Mouse (Mus musculus): ENCODE data around the gene Ints1. TPM values are rescaled to one million over a fixed set of nuclear protein-coding genes. Genes with fewer than 3 reads are reported as not detected.
A peak's percentile ranks its signal among the peaks of the same experiment; 100 is the strongest.

The Ints1 gene
- polyA plus RNA-seq, 1 experiment, result 46.4 TPM

- peak overlapping the region; percentile 83 for H3K4me3 ChIP-seq
- TF ChIP-seq REST (IDR thresholded peaks at IDR 0.05; ENCODE audit: insufficient read depth, insufficient read length) (no peak), MYOD1 (IDR thresholded peaks at IDR 0.05; ENCODE audit: control insufficient read depth in 1 of 3, insufficient read length in 2 of 3, low read depth in 2 of 3) (no peak), TCF3 (IDR thresholded peaks at IDR 0.05; ENCODE audit: insufficient read length, low read depth) (no peak), POLR2AphosphoS2 (IDR thresholded peaks at IDR 0.05; ENCODE audit: insufficient read length, low read depth) (no peak), POLR2A (IDR thresholded peaks at IDR 0.05; ENCODE audit: insufficient read length, low read depth) (no peak), MYOG (IDR thresholded peaks at IDR 0.05; ENCODE audit: control insufficient read depth in 1 of 3, insufficient read depth in 1 of 3, insufficient read length in 2 of 3, low read depth in 2 of 3) (no peak), SRF (IDR thresholded peaks at IDR 0.05; ENCODE audit: control insufficient read depth, insufficient read length, low read depth) (no peak), MAX (IDR thresholded peaks at IDR 0.05; ENCODE audit: low read depth) (no peak), CEBPB (IDR thresholded peaks at IDR 0.05; ENCODE audit: insufficient read depth, poor library complexity, severe bottlenecking) (no peak), TCF12 (IDR thresholded peaks at IDR 0.05; ENCODE audit: insufficient read depth, poor library complexity, severe bottlenecking) (no peak), E2F4 (IDR thresholded peaks at IDR 0.05; ENCODE audit: insufficient read depth) (no peak), USF1 (IDR thresholded peaks at IDR 0.05; ENCODE audit: low read depth) (no peak)
- peak overlapping the region; percentile 100 for H3K4me2 ChIP-seq (ENCODE audit: low read depth)
- no peak overlapping the region for H3ac ChIP-seq (ENCODE audit: control insufficient read depth, insufficient read length)
- peaks cover 46% of the 10 kb centered on the region for H3K79me2 ChIP-seq (ENCODE audit: control insufficient read depth, insufficient read depth)
- no peaks in the 10 kb centered on the region for H3K36me3 ChIP-seq (ENCODE audit: control insufficient read depth, insufficient read depth)
- H3K27me3 ChIP-seq (ENCODE audit: control insufficient read depth, insufficient read depth, insufficient read length), result no peaks in the 10 kb centered on the region
Measured at GRCm38 (mm10) chr5:139794137-139794536, 18.7 kb upstream of the Ints1 start.

DNA sequence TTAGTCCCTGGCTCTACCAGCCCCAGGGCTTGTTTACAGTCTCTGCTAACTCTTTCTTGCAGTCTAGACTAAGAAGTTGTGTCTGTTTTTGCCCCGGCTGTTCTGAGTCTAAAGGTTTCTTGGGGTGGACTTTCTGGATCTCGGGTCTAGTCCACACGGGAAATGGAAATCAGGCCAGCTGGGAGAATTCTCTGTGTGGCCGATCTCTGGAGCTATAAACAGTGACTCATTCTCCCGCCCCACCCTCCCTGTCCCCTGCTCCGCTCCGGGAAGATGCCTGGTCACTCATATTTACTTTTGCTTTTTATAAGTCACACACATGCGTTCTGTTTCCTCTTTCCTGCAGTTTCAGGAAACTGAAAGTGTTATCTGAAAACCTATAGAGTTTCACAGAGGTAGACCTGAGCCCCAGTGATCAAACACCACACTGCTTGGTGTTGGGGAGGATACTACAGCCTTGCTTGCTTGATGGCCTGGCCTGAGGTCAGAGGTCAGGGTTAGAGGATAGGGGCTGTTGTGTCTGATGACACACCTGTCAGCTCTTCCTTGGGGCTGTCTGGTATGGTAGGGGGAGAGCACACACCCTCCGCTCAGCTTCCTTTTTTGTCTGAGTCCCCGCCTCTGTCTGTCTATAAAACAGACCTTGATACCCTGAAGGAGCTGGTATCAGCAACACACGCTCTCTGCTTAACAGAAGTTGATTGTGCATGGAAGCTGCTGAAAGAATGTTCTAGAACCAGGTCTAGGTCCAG is 18.0 kb upstream of the Ints1 start:
- TF ChIP-seq MYOD1 (IDR thresholded peaks at IDR 0.05; ENCODE audit: control insufficient read depth in 1 of 3, insufficient read length in 2 of 3, low read depth in 2 of 3) (peak in 1 of 3 experiments; percentile 2), POLR2A (IDR thresholded peaks at IDR 0.05; ENCODE audit: insufficient read length, low read depth) (no peak), TCF3 (IDR thresholded peaks at IDR 0.05; ENCODE audit: insufficient read length, low read depth) (no peak), E2F4 (IDR thresholded peaks at IDR 0.05; ENCODE audit: insufficient read depth) (no peak), CEBPB (IDR thresholded peaks at IDR 0.05; ENCODE audit: insufficient read depth, poor library complexity, severe bottlenecking) (no peak), USF1 (IDR thresholded peaks at IDR 0.05; ENCODE audit: low read depth) (no peak), POLR2AphosphoS2 (IDR thresholded peaks at IDR 0.05; ENCODE audit: insufficient read length, low read depth) (no peak)
- Histone ChIP-seq H3ac (ENCODE audit: control insufficient read depth, insufficient read length) (no peak overlapping the region), H3K79me2 (ENCODE audit: control insufficient read depth, insufficient read depth) (peaks cover 46% of the 10 kb centered on the region), H3K4me2 (ENCODE audit: low read depth) (peak overlapping the region; percentile 100), H3K27me3 (ENCODE audit: control insufficient read depth, insufficient read depth, insufficient read length) (no peaks in the 10 kb centered on the region), H3K4me3 (peak overlapping the region; percentile 83), H3K36me3 (ENCODE audit: control insufficient read depth, insufficient read depth) (no peaks in the 10 kb centered on the region)

GRCm38 (mm10) chr5:139792966-139793337 is 17.5 kb upstream of the Ints1 start:
- Histone ChIP-seq H3K4me2 (ENCODE audit: low read depth) (peak overlapping the region; percentile 100), H3K4me3 (peak overlapping the region; percentile 83), H3K79me2 (ENCODE audit: control insufficient read depth, insufficient read depth) (peaks cover 43% of the 10 kb centered on the region), H3K27me3 (ENCODE audit: control insufficient read depth, insufficient read depth, insufficient read length) (no peaks in the 10 kb centered on the region), H3K36me3 (ENCODE audit: control insufficient read depth, insufficient read depth) (no peaks in the 10 kb centered on the region), H3ac (ENCODE audit: control insufficient read depth, insufficient read length) (peak overlapping the region; percentile 70)
- TF ChIP-seq POLR2A (IDR thresholded peaks at IDR 0.05; ENCODE audit: insufficient read length, low read depth), result no peak
- no peak for TF ChIP-seq REST (IDR thresholded peaks at IDR 0.05; ENCODE audit: insufficient read depth, insufficient read length)
- no peak for TF ChIP-seq MYOG (IDR thresholded peaks at IDR 0.05; ENCODE audit: control insufficient read depth in 1 of 3, insufficient read depth in 1 of 3, insufficient read length in 2 of 3, low read depth in 2 of 3)
- no peak for TF ChIP-seq E2F4 (IDR thresholded peaks at IDR 0.05; ENCODE audit: insufficient read depth)
- TF ChIP-seq USF1 (IDR thresholded peaks at IDR 0.05; ENCODE audit: low read depth), result no peak
- TF ChIP-seq SRF (IDR thresholded peaks at IDR 0.05; ENCODE audit: control insufficient read depth, insufficient read length, low read depth), result no peak
- TF ChIP-seq TCF3 (IDR thresholded peaks at IDR 0.05; ENCODE audit: insufficient read length, low read depth), result no peak
- TF ChIP-seq CEBPB (IDR thresholded peaks at IDR 0.05; ENCODE audit: insufficient read depth, poor library complexity, severe bottlenecking), result no peak
- no peak for TF ChIP-seq POLR2AphosphoS2 (IDR thresholded peaks at IDR 0.05; ENCODE audit: insufficient read length, low read depth)

- Histone ChIP-seq H3K79me2 (ENCODE audit: control insufficient read depth, insufficient read depth) (peaks cover 36% of the 10 kb centered on the region), H3K27me3 (ENCODE audit: control insufficient read depth, insufficient read depth, insufficient read length) (no peaks in the 10 kb centered on the region), H3ac (ENCODE audit: control insufficient read depth, insufficient read length) (peak overlapping the region; percentile 70)
Measured at GRCm38 (mm10) chr5:139792159-139792775, 16.8 kb upstream of the Ints1 start.

More at GRCm38 (mm10) chr5:139792159-139792775, 16.8 kb upstream of the Ints1 start:
- Histone ChIP-seq H3K4me2 (ENCODE audit: low read depth) (peak overlapping the region; percentile 100), H3K36me3 (ENCODE audit: control insufficient read depth, insufficient read depth) (no peaks in the 10 kb centered on the region), H3K4me3 (peak overlapping the region; percentile 83)
- TF ChIP-seq TCF12 (IDR thresholded peaks at IDR 0.05; ENCODE audit: insufficient read depth, poor library complexity, severe bottlenecking) (no peak), MYOD1 (IDR thresholded peaks at IDR 0.05; ENCODE audit: control insufficient read depth in 1 of 3, insufficient read length in 2 of 3, low read depth in 2 of 3) (no peak), POLR2AphosphoS2 (IDR thresholded peaks at IDR 0.05; ENCODE audit: insufficient read length, low read depth) (no peak), MAX (IDR thresholded peaks at IDR 0.05; ENCODE audit: low read depth) (no peak), TCF3 (IDR thresholded peaks at IDR 0.05; ENCODE audit: insufficient read length, low read depth) (no peak), CEBPB (IDR thresholded peaks at IDR 0.05; ENCODE audit: insufficient read depth, poor library complexity, severe bottlenecking) (no peak), REST (IDR thresholded peaks at IDR 0.05; ENCODE audit: insufficient read depth, insufficient read length) (no peak), E2F4 (IDR thresholded peaks at IDR 0.05; ENCODE audit: insufficient read depth) (no peak)
